Mouse (Mus musculus): Measurements from ENCODE around the gene Smarcb1.

DNA sequence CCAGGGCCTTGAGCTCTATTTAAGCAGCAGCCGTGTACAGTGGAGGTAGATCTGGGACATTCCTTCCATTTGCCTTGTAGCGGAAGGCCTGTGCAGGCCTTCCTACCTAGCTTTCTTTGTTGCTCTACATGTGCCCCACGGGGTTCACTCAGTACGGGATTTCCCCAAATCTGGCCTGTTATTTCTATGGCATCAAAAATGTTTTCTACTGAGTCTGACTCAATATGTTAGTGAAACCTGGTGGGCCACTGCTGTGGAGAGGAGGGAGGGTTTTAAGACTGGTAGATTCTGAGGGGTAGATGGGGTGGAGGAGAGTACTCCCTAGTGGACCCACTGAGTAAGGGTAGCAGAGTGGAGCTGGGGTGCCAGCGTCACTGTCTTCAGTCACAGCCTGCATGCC lies 25.7 kb downstream of the Smarcb1 start:
- no peak for TF ChIP-seq CTCF (IDR thresholded peaks at IDR 0.05; ENCODE audit: borderline replicate concordance, insufficient read depth, low read depth, low read length)
- no peak for TF ChIP-seq POLR2A (IDR thresholded peaks at IDR 0.05; ENCODE audit: borderline replicate concordance, insufficient read depth, low read length)

Data from cerebellum, adult 2 months (tissue).